8 mouse cellular contexts compared by ENCODE assay signal in genomic region chr11:100983125-100983777, GRCm38 (mm10). TPM values are rescaled to one million over a fixed set of nuclear protein-coding genes. Genes with fewer than 3 reads are reported as not detected.
DNase-seq lines count a peak whose midpoint lies in the region; ATAC-seq lines count a peak whose summit lies in the region.

No protein-coding gene starts in this region.

- peak; percentile 84 for DNase-seq in 416B (ENCODE audit: low read depth)
- peak; percentile 86 to 91 for DNase-seq in adrenal gland, postnatal 36 days
- peak; percentile 60 for DNase-seq in liver, embryonic 13.5 days
- DNase-seq in natural killer cell, adult 2 months (ENCODE audit: low spot score in 2 of 2): peak; percentile 47 to 80

- no peaks in the 10 kb centered on the region for H3K9me3 ChIP-seq in embryonic facial prominence, embryonic 13.5 days
- no peaks in the 10 kb centered on the region for H3K9me3 ChIP-seq in heart, embryonic 12.5 days (replicated peaks)
- no peaks in the 10 kb centered on the region for H3K9me3 ChIP-seq in kidney, embryonic 15.5 days (replicated peaks)
- no peaks in the 10 kb centered on the region for H3K9me3 ChIP-seq in liver, embryonic 13.5 days (replicated peaks)
- no peaks in the 10 kb centered on the region for H3K9me3 ChIP-seq in stomach, embryonic 14.5 days (ENCODE audit: control insufficient read depth, low read depth, low read length)

- H3K36me3 ChIP-seq in embryonic facial prominence, embryonic 13.5 days: no peaks in the 10 kb centered on the region
- H3K36me3 ChIP-seq in heart, embryonic 12.5 days: no peaks in the 10 kb centered on the region
- no peaks in the 10 kb centered on the region for H3K36me3 ChIP-seq in kidney, embryonic 15.5 days
- no peaks in the 10 kb centered on the region for H3K36me3 ChIP-seq in liver, embryonic 13.5 days
- H3K36me3 ChIP-seq in stomach, embryonic 14.5 days (ENCODE audit: control insufficient read depth, insufficient read depth, low read length): no peaks in the 10 kb centered on the region

- H3K4me1 ChIP-seq in embryonic facial prominence, embryonic 13.5 days: peaks cover 10% of the 10 kb centered on the region
- H3K4me1 ChIP-seq in heart, embryonic 12.5 days (replicated peaks): peaks cover 24% of the 10 kb centered on the region
- peaks cover 20% of the 10 kb centered on the region for H3K4me1 ChIP-seq in kidney, embryonic 15.5 days
- H3K4me1 ChIP-seq in liver, embryonic 13.5 days (replicated peaks): peaks cover 21% of the 10 kb centered on the region
- peaks cover 8% of the 10 kb centered on the region for H3K4me1 ChIP-seq in stomach, embryonic 14.5 days (ENCODE audit: control insufficient read depth, insufficient read depth, low read length)

- H3K27ac ChIP-seq in embryonic facial prominence, embryonic 13.5 days: no peak overlapping the region
- no peak overlapping the region; the same call in 1 of the 2 replicates for H3K27ac ChIP-seq in heart, embryonic 12.5 days (ENCODE audit: poor library complexity, severe bottlenecking)
- H3K27ac ChIP-seq in kidney, embryonic 15.5 days: no peak overlapping the region
- H3K27ac ChIP-seq in liver, embryonic 13.5 days: no peak overlapping the region
- no peak overlapping the region for H3K27ac ChIP-seq in stomach, embryonic 14.5 days (ENCODE audit: low read length)

- peak overlapping the region; percentile 76 for H3K4me2 ChIP-seq in embryonic facial prominence, embryonic 13.5 days
- H3K4me2 ChIP-seq in heart, embryonic 12.5 days: peak overlapping the region; percentile 79
- peak overlapping the region; percentile 70 for H3K4me2 ChIP-seq in kidney, embryonic 15.5 days
- peak overlapping the region; percentile 53 for H3K4me2 ChIP-seq in liver, embryonic 13.5 days
- H3K4me2 ChIP-seq in stomach, embryonic 14.5 days (replicated peaks; ENCODE audit: low read depth, low read length): peak overlapping the region; percentile 57

- peaks cover 23% of the 10 kb centered on the region for H3K27me3 ChIP-seq in embryonic facial prominence, embryonic 13.5 days
- H3K27me3 ChIP-seq in heart, embryonic 12.5 days (replicated peaks): no peaks in the 10 kb centered on the region
- peaks cover 18% of the 10 kb centered on the region for H3K27me3 ChIP-seq in kidney, embryonic 15.5 days
- peaks cover 17% of the 10 kb centered on the region; the same call in 1 of the 2 replicates for H3K27me3 ChIP-seq in liver, embryonic 13.5 days
- no peaks in the 10 kb centered on the region for H3K27me3 ChIP-seq in stomach, embryonic 14.5 days (ENCODE audit: control insufficient read depth, insufficient read depth, low read length)

- WGBS in embryonic facial prominence, embryonic 13.5 days: 3% methylated on average over 20 of the region's 20 CpGs
- WGBS in heart, embryonic 12.5 days: 4% methylated on average over 20 of the region's 20 CpGs
- 3% methylated on average over 20 of the region's 20 CpGs for WGBS in kidney, embryonic 15.5 days
- 5% methylated on average over 20 of the region's 20 CpGs for WGBS in liver, embryonic 13.5 days (ENCODE audit: insufficient replicate concordance)
- WGBS in stomach, embryonic 14.5 days: 3% methylated on average over 20 of the region's 20 CpGs

- peak overlapping the region; percentile 43 for H3K4me3 ChIP-seq in embryonic facial prominence, embryonic 13.5 days
- peak overlapping the region; percentile 49 for H3K4me3 ChIP-seq in heart, embryonic 12.5 days
- H3K4me3 ChIP-seq in kidney, embryonic 15.5 days (replicated peaks): peak overlapping the region; percentile 43
- H3K4me3 ChIP-seq in liver, embryonic 13.5 days (replicated peaks): peak overlapping the region; percentile 34
- peak overlapping the region; percentile 24 for H3K4me3 ChIP-seq in stomach, embryonic 14.5 days (ENCODE audit: low read depth, low read length)

- peak overlapping the region; percentile 67 for H3K9ac ChIP-seq in embryonic facial prominence, embryonic 13.5 days
- H3K9ac ChIP-seq in heart, embryonic 12.5 days: peak overlapping the region; percentile 76
- H3K9ac ChIP-seq in kidney, embryonic 15.5 days: peak overlapping the region; percentile 44
- peak overlapping the region; percentile 46 for H3K9ac ChIP-seq in liver, embryonic 13.5 days
- no peak overlapping the region for H3K9ac ChIP-seq in stomach, embryonic 14.5 days (replicated peaks; ENCODE audit: low read depth, low read length)

- ATAC-seq in embryonic facial prominence, embryonic 13.5 days (ENCODE audit: insufficient number of reproducible peaks, insufficient read depth, low FRiP score, low TSS enrichment, low read depth): peak; percentile 37; the same call in 1 of the 2 replicates
- ATAC-seq in heart, embryonic 12.5 days (ENCODE audit: insufficient number of reproducible peaks, low FRiP score): peak; percentile 60; the same call in 1 of the 2 replicates
- peak; percentile 71; the same call in 1 of the 2 replicates for ATAC-seq in kidney, embryonic 15.5 days (replicated peaks; ENCODE audit: low FRiP score)
- ATAC-seq in liver, embryonic 13.5 days (ENCODE audit: low read depth): peak; percentile 58
- ATAC-seq in stomach, embryonic 14.5 days (ENCODE audit: insufficient number of reproducible peaks, insufficient read depth, low FRiP score, low read depth): peak; percentile 42; the same call in 1 of the 2 replicates

RNA-seq across cellular contexts. Expression of gene Cavin1, which starts 12.6 kb away (rescaled TPM):
- 100 to 1,000 TPM; 307 to 340 TPM for total RNA-seq in adrenal gland, postnatal 36 days (2021)
- 152 and 169 TPM in 2 replicates for polyA plus RNA-seq in embryonic facial prominence, embryonic 13.5 days (2015; fragmentation: Nextera tagmentation; extraction: Ambion mirVana)
- 342 and 348 TPM in 2 replicates for polyA plus RNA-seq in heart, embryonic 12.5 days (2016; fragmentation: Nextera tagmentation; extraction: Ambion mirVana)
- polyA plus RNA-seq in kidney, embryonic 15.5 days (2015; fragmentation: Nextera tagmentation; extraction: Ambion mirVana): 131 and 150 TPM in 2 replicates
- 25.5 and 26.6 TPM in 2 replicates for polyA plus RNA-seq in liver, embryonic 13.5 days (2015; fragmentation: Nextera tagmentation; extraction: Ambion mirVana)
- 136 and 158 TPM in 2 replicates for polyA plus RNA-seq in stomach, embryonic 14.5 days (2014; fragmentation: Nextera tagmentation; extraction: Ambion mirVana)

RNA-seq across cellular contexts. Expression of gene Atp6v0a1, which starts 26.0 kb away (rescaled TPM):
- total RNA-seq in adrenal gland, postnatal 36 days (2021): 100 to 1,000 TPM; 122 to 148 TPM
- polyA plus RNA-seq in embryonic facial prominence, embryonic 13.5 days (2015; fragmentation: Nextera tagmentation; extraction: Ambion mirVana): 33.2 and 38.8 TPM in 2 replicates
- polyA plus RNA-seq in heart, embryonic 12.5 days (2016; fragmentation: Nextera tagmentation; extraction: Ambion mirVana): 70.0 and 71.4 TPM in 2 replicates
- polyA plus RNA-seq in kidney, embryonic 15.5 days (2015; fragmentation: Nextera tagmentation; extraction: Ambion mirVana): 36.1 and 46.0 TPM in 2 replicates
- 52.8 and 64.0 TPM in 2 replicates for polyA plus RNA-seq in liver, embryonic 13.5 days (2015; fragmentation: Nextera tagmentation; extraction: Ambion mirVana)
- polyA plus RNA-seq in stomach, embryonic 14.5 days (2014; fragmentation: Nextera tagmentation; extraction: Ambion mirVana): 38.4 and 42.0 TPM in 2 replicates

RNA-seq across cellular contexts. Expression of gene Stat3, which starts 43.9 kb away (rescaled TPM):
- 100 to 1,000 TPM in 1 of 2 experiments, 10 to 100 TPM in 1; 74.2 to 109 TPM for total RNA-seq in adrenal gland, postnatal 36 days (2021)
- 40.7 and 48.3 TPM in 2 replicates for polyA plus RNA-seq in embryonic facial prominence, embryonic 13.5 days (2015; fragmentation: Nextera tagmentation; extraction: Ambion mirVana)
- polyA plus RNA-seq in heart, embryonic 12.5 days (2016; fragmentation: Nextera tagmentation; extraction: Ambion mirVana): 60.0 and 63.2 TPM in 2 replicates
- 44.8 and 45.1 TPM in 2 replicates for polyA plus RNA-seq in kidney, embryonic 15.5 days (2015; fragmentation: Nextera tagmentation; extraction: Ambion mirVana)
- 28.5 and 32.8 TPM in 2 replicates for polyA plus RNA-seq in liver, embryonic 13.5 days (2015; fragmentation: Nextera tagmentation; extraction: Ambion mirVana)
- 43.5 and 44.8 TPM in 2 replicates for polyA plus RNA-seq in stomach, embryonic 14.5 days (2014; fragmentation: Nextera tagmentation; extraction: Ambion mirVana)
